Mouse (Mus musculus): ENCODE results near the gene BC030867. TPM values are rescaled to one million over a fixed set of nuclear protein-coding genes. Genes with fewer than 3 reads are reported as not detected.

The BC030867 gene
- total and polyA plus RNA-seq, 2 experiments from 2014 or later: 2.2 to 3.9 TPM

DNA sequence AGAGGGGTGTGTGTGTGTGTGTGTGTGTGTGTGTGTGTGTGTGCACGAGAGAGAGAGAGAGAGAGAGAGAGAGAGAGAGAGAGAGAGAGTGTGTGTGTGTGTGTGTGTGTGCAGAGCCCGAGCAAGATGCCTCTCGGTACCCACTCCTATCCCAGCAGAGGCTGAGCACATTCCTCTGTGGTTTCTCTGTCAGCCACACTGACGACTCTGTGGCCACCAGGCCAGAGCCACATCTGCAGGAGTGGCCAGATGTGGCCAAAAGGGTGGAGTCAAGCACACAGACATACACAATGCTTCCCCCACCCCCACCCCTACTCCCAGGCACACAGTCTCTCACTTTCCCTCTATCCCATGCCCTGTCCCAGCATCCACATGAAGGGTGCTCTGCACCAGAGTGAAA, 39.8 kb upstream of the BC030867 start:
- TF ChIP-seq CTCF (IDR thresholded peaks at IDR 0.05; ENCODE audit: low read depth) (no peak), EP300 (IDR thresholded peaks at IDR 0.05; ENCODE audit: low read depth) (no peak)
- Histone ChIP-seq H3K27me3 (ENCODE audit: control insufficient read depth, insufficient read depth, low read length) (no peaks in the 10 kb centered on the region), H3K27ac (ENCODE audit: low read depth) (peak overlapping the region; percentile 52; the same call in 1 of the 2 replicates), H3K4me1 (ENCODE audit: control insufficient read depth, insufficient read depth) (peaks cover 50% of the 10 kb centered on the region), H3K9ac (replicated peaks; ENCODE audit: low read depth, low read length) (no peak overlapping the region), H3K36me3 (replicated peaks; ENCODE audit: control insufficient read depth, insufficient read depth, low read length) (peaks cover 22% of the 10 kb centered on the region), H3K4me3 (ENCODE audit: low read depth, low read length) (no peak overlapping the region), H3K9me3 (replicated peaks; ENCODE audit: control insufficient read depth, low read length) (no peaks in the 10 kb centered on the region), H3K4me2 (ENCODE audit: low read depth, low read length) (no peak overlapping the region)
- WGBS: 18% methylated on average over 3 of the region's 4 CpGs
- DNase-seq (ENCODE audit: low spot score) (no peak), ATAC-seq (ENCODE audit: insufficient read depth, low read depth) (no peak; the same call in 1 of the 2 replicates)

DNA sequence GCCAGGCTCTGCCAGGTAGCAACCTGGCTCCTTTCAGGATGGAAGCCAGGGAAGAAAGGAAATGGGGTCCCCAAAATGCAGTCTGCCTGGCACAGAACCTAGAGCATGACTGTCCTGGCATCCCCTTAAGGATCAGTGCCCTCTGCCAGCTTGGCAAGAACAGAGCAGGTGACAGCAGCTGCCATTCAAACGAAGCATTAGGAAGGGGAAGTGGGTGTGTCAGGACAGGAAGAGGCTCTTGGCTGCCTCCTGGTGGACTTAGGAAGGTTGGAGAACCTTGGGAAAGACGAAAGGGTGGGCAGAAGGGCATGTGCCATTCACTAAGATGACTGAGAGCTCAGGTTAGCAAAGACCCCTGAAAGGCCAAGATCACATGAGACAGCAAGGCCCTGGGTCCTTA, 38.9 kb upstream of the BC030867 start:
- no peak overlapping the region for H3K9ac ChIP-seq (replicated peaks; ENCODE audit: low read depth, low read length)
- peaks cover 14% of the 10 kb centered on the region for H3K36me3 ChIP-seq (replicated peaks; ENCODE audit: control insufficient read depth, insufficient read depth, low read length)
- H3K4me1 ChIP-seq (ENCODE audit: control insufficient read depth, insufficient read depth): peaks cover 59% of the 10 kb centered on the region
- TF ChIP-seq CTCF (IDR thresholded peaks at IDR 0.05; ENCODE audit: low read depth) (peak; percentile 59), EP300 (IDR thresholded peaks at IDR 0.05; ENCODE audit: low read depth) (no peak)
- H3K4me2 ChIP-seq (ENCODE audit: low read depth, low read length): no peak overlapping the region
- H3K4me3 ChIP-seq (ENCODE audit: low read depth, low read length): no peak overlapping the region
- no peaks in the 10 kb centered on the region for H3K9me3 ChIP-seq (replicated peaks; ENCODE audit: control insufficient read depth, low read length)
- no peak overlapping the region for H3K27ac ChIP-seq (ENCODE audit: low read depth)
- WGBS: 16% methylated on average over 2 of the region's 2 CpGs
- DNase-seq (ENCODE audit: low spot score) (peak; percentile 59), ATAC-seq (ENCODE audit: insufficient read depth, low read depth) (no peak)
- H3K27me3 ChIP-seq (ENCODE audit: control insufficient read depth, insufficient read depth, low read length): no peaks in the 10 kb centered on the region

DNA sequence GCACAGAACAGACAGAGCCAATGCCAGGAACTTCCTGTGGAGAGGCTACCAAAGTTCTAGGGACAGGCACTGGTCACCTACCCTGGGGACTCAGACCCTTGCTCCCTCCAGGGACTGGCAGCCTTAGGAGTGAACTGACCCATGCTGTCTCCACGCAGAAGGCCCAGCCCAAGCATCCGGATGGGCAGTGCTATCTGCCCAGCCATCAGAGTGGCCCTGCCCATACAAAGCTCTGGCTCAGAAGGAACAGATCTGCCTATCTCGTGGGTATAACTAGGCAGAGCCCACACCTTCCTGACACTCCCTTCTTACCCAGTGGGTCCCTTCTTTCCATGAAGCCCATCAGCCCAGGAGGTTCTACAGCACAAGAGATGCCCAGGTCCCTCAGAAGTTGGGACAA, 38.5 kb upstream of the BC030867 start:
- no peak for ATAC-seq (ENCODE audit: insufficient read depth, low read depth)

DNA sequence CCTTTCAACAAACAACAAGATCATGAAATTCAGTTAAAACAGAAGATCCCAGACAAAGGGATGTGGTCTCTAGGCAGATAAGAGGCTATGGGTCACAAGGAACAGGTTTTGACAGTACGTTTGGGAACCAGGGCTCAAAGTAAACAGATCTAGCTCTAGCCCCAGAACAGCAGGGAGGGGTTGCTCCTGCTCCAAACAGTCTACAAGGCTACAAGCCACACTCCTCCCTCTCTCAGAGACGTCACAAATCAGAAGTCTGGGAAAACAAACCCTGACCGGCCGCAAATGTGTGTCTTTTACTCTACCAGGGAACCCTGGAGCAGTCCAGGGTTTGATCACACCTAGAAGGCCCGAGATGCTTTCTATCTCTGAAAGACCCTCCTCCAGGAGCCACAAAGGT, 37.7 kb upstream of the BC030867 start:
- ATAC-seq (ENCODE audit: insufficient read depth, low read depth) (no peak), DNase-seq (ENCODE audit: low spot score) (no peak)
- Histone ChIP-seq H3K9me3 (replicated peaks; ENCODE audit: control insufficient read depth, low read length) (no peaks in the 10 kb centered on the region), H3K27ac (ENCODE audit: low read depth) (no peak overlapping the region), H3K36me3 (replicated peaks; ENCODE audit: control insufficient read depth, insufficient read depth, low read length) (peaks cover 7% of the 10 kb centered on the region), H3K4me2 (ENCODE audit: low read depth, low read length) (no peak overlapping the region), H3K4me3 (ENCODE audit: low read depth, low read length) (no peak overlapping the region), H3K9ac (replicated peaks; ENCODE audit: low read depth, low read length) (peak overlapping the region; percentile 23; the same call in 1 of the 2 replicates), H3K4me1 (ENCODE audit: control insufficient read depth, insufficient read depth) (peaks cover 71% of the 10 kb centered on the region), H3K27me3 (ENCODE audit: control insufficient read depth, insufficient read depth, low read length) (no peaks in the 10 kb centered on the region)
- TF ChIP-seq CTCF (IDR thresholded peaks at IDR 0.05; ENCODE audit: low read depth) (no peak), EP300 (IDR thresholded peaks at IDR 0.05; ENCODE audit: low read depth) (no peak)
- WGBS: 64% methylated on average over 5 of the region's 5 CpGs

More for the DNA sequence above, 38.5 kb upstream of the BC030867 start:
- Histone ChIP-seq H3K4me2 (ENCODE audit: low read depth, low read length) (no peak overlapping the region), H3K36me3 (replicated peaks; ENCODE audit: control insufficient read depth, insufficient read depth, low read length) (peaks cover 14% of the 10 kb centered on the region), H3K4me1 (ENCODE audit: control insufficient read depth, insufficient read depth) (peaks cover 63% of the 10 kb centered on the region), H3K27me3 (ENCODE audit: control insufficient read depth, insufficient read depth, low read length) (no peaks in the 10 kb centered on the region), H3K9me3 (replicated peaks; ENCODE audit: control insufficient read depth, low read length) (no peaks in the 10 kb centered on the region), H3K27ac (ENCODE audit: low read depth) (no peak overlapping the region), H3K4me3 (ENCODE audit: low read depth, low read length) (no peak overlapping the region), H3K9ac (replicated peaks; ENCODE audit: low read depth, low read length) (no peak overlapping the region)
- peak; percentile 3 for DNase-seq (ENCODE audit: low spot score)
- WGBS: 54% methylated on average over 3 of the region's 3 CpGs
- TF ChIP-seq EP300 (IDR thresholded peaks at IDR 0.05; ENCODE audit: low read depth): no peak
- TF ChIP-seq CTCF (IDR thresholded peaks at IDR 0.05; ENCODE audit: low read depth): no peak

DNA sequence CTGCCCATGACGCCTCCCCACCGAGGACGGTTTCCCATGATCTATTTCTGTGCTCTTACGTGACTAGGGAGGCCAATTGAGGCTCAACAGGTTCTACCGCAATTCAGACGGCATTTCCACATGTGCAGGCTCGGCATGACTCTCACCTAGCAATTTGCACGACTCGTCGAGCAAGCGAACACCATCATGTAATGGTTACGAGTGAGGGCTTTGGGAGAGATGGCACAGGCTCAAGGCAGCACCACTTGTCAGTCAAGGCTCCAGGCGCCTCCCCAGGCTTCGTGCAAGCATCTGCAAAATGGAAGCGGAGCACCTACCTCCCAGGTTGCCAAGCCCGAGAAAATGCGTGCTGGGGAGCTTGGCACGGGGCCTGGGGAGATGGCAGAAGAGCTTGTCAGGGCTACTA, 36.7 kb upstream of the BC030867 start:
- Histone ChIP-seq H3K4me2 (ENCODE audit: low read depth, low read length) (peak overlapping the region; percentile 26), H3K9me3 (replicated peaks; ENCODE audit: control insufficient read depth, low read length) (no peaks in the 10 kb centered on the region), H3K9ac (replicated peaks; ENCODE audit: low read depth, low read length) (no peak overlapping the region), H3K27ac (ENCODE audit: low read depth) (peak overlapping the region; percentile 65), H3K4me3 (ENCODE audit: low read depth, low read length) (no peak overlapping the region), H3K27me3 (ENCODE audit: control insufficient read depth, insufficient read depth, low read length) (no peaks in the 10 kb centered on the region), H3K4me1 (ENCODE audit: control insufficient read depth, insufficient read depth) (peaks cover 78% of the 10 kb centered on the region), H3K36me3 (replicated peaks; ENCODE audit: control insufficient read depth, insufficient read depth, low read length) (no peaks in the 10 kb centered on the region; the same call in 1 of the 2 replicates)
- DNase-seq (ENCODE audit: low spot score) (no peak), ATAC-seq (ENCODE audit: insufficient read depth, low read depth) (no peak)
- WGBS: 35% methylated on average over 18 of the region's 18 CpGs
- TF ChIP-seq CTCF (IDR thresholded peaks at IDR 0.05; ENCODE audit: low read depth): no peak
- no peak for TF ChIP-seq EP300 (IDR thresholded peaks at IDR 0.05; ENCODE audit: low read depth)
